Mouse (Mus musculus): ENCODE data around the gene Rnase1.
"Not testable (repeated sequence)": the region's sequence is repeated elsewhere in the genome, so short reads cannot be mapped to it uniquely, and the experiment has no call there.

DNA sequence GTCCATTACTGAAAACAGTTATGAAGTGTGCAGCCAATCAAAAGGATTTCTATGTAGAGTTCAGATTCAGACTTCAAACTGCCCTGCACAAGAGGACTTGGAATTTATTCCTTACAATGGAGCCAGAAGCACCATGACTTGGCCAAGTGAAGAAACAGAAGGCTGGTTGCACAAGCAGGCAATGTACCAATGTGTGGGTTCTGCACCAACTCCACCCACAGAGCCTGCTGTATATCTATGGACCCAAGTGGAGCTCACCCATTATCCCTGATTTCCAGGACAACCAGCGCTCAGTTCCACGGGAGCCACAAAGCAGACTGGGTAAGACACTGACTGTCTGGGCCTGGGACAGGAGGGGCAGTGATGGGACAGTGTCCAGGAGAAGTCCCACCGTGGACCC is 15.4 kb upstream of the Rnase1 start, which contains the start of gene Rnase2b:
- TF ChIP-seq CTCF (IDR thresholded peaks at IDR 0.05; ENCODE audit: low read depth); EP300 (optimal IDR thresholded peaks at IDR 0.05): not testable (repeated sequence)
